Mouse (Mus musculus): ENCODE measurements at regions not wholly inside any gene's neighbourhood (a gene's known extent, or its start where the extent isn't known, plus 50 kb on each side); places are given as distances from the start of the nearest gene placed in this dataset.
A peak's percentile ranks its signal among the peaks of the same experiment; 100 is the strongest.

DNA sequence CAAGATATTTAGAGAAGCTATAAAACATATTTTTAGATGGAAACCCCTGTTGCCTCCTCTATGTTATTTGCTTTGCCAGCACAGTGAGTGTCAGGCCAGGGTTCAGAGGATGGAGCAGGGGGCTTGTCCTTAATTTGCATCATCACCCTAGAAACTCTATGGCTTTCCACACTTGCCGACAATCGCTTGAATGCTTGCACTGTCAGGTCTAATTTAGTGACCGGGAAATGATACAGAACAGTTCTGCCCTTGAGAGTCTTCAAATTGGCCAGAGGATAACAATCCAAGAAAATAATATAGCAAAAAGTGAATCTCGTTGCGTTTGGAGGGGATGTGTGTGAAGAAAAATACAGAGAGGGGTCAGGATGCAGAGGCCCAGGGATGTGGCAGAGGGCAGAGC lies 441.9 kb upstream of the Gm6657 start:
- peaks cover 15% of the 10 kb centered on the region for H3K27me3 ChIP-seq (ENCODE audit: insufficient read depth, low read length)
- no peaks in the 10 kb centered on the region for H3K36me3 ChIP-seq (replicated peaks)
- DNase-seq (ENCODE audit: low spot score) (no peak), ATAC-seq (ENCODE audit: extremely low read depth, insufficient number of reproducible peaks, low FRiP score, poor library complexity, severe bottlenecking) (no peak)
- no peak overlapping the region for H3K4me3 ChIP-seq (ENCODE audit: low read depth, low read length)
- H3K4me1 ChIP-seq (ENCODE audit: insufficient read depth, low read depth, low read length), result no peaks in the 10 kb centered on the region
- no peaks in the 10 kb centered on the region for H3K9me3 ChIP-seq (replicated peaks)
- TF ChIP-seq GATA1 (IDR thresholded peaks at IDR 0.05; ENCODE audit: borderline replicate concordance, low read length), result no peak

DNA sequence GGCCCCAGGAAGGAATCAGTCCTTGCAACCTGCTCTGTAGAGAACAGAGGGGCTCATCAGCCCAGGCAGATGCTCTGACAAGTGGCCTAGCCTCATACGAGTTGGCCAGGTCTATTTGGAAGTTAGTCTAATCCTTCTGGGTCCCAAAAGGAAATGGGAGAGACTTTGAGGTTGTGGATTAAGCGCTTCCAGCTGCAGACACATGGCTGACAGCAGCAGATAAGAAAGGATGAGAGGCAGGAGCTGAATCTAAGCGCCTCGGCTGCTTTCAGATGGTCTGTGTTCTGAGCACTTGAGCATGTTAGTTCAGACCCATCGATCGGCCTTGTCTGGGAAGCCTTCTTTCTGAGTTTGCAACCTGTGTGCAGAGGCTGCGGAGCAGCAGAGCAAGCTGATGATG lies 438.0 kb upstream of the Gm6657 start:
- no peak for ATAC-seq (ENCODE audit: extremely low read depth, insufficient number of reproducible peaks, low FRiP score, poor library complexity, severe bottlenecking)
- Histone ChIP-seq H3K4me1 (ENCODE audit: insufficient read depth, low read depth, low read length) (no peaks in the 10 kb centered on the region), H3K27me3 (ENCODE audit: insufficient read depth, low read length) (peaks cover 18% of the 10 kb centered on the region), H3K9me3 (replicated peaks) (no peaks in the 10 kb centered on the region), H3K36me3 (replicated peaks) (no peaks in the 10 kb centered on the region), H3K4me3 (ENCODE audit: low read depth, low read length) (no peak overlapping the region)
- DNase-seq (ENCODE audit: low spot score), result no peak
- TF ChIP-seq POLR2AphosphoS5 (IDR thresholded peaks at IDR 0.05; ENCODE audit: insufficient replicate concordance, low read depth, low read length) (no peak), CTCF (IDR thresholded peaks at IDR 0.05; ENCODE audit: low read depth, low read length) (no peak), GATA1 (IDR thresholded peaks at IDR 0.05; ENCODE audit: borderline replicate concordance, low read length) (no peak), TAL1 (conservative IDR thresholded peaks at IDR 0.05; ENCODE audit: low read depth, low read length) (no peak), GATA2 (IDR thresholded peaks at IDR 0.05; ENCODE audit: borderline replicate concordance, low read depth, low read length) (no peak)

DNA sequence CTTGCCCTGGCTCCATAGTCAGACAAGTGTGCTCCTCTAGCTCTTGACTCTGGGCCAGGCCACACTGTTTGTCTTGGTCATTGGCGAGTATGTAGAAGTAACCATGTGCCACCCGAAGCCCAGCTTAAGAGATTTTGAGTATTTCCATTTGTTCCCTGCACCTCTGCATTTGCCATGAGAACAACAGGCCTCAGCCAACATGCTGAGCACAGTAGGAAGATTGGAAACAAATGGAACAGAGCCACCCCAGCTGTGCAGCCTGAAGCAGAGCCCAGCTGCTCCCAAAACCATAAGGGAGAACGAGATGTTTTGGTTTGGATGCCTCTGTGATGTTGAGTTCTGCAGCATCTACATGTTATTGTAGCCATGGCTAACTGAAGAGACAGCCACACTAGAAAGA lies 433.1 kb upstream of the Gm6657 start:
- H3K9me3 ChIP-seq (replicated peaks), result no peaks in the 10 kb centered on the region
- peaks cover 18% of the 10 kb centered on the region for H3K27me3 ChIP-seq (ENCODE audit: insufficient read depth, low read length)
- H3K4me3 ChIP-seq (ENCODE audit: low read depth, low read length), result no peak overlapping the region
- DNase-seq (ENCODE audit: low spot score), result no peak
- no peak for TF ChIP-seq TAL1 (conservative IDR thresholded peaks at IDR 0.05; ENCODE audit: low read depth, low read length)
- TF ChIP-seq CTCF (IDR thresholded peaks at IDR 0.05; ENCODE audit: low read depth, low read length), result no peak
- no peak for TF ChIP-seq POLR2AphosphoS5 (IDR thresholded peaks at IDR 0.05; ENCODE audit: insufficient replicate concordance, low read depth, low read length)
- no peak for TF ChIP-seq GATA1 (IDR thresholded peaks at IDR 0.05; ENCODE audit: borderline replicate concordance, low read length)
- no peak for TF ChIP-seq GATA2 (IDR thresholded peaks at IDR 0.05; ENCODE audit: borderline replicate concordance, low read depth, low read length)
- ATAC-seq (ENCODE audit: extremely low read depth, insufficient number of reproducible peaks, low FRiP score, poor library complexity, severe bottlenecking), result no peak
- H3K36me3 ChIP-seq (replicated peaks), result no peaks in the 10 kb centered on the region
- no peaks in the 10 kb centered on the region for H3K4me1 ChIP-seq (ENCODE audit: insufficient read depth, low read depth, low read length)

DNA sequence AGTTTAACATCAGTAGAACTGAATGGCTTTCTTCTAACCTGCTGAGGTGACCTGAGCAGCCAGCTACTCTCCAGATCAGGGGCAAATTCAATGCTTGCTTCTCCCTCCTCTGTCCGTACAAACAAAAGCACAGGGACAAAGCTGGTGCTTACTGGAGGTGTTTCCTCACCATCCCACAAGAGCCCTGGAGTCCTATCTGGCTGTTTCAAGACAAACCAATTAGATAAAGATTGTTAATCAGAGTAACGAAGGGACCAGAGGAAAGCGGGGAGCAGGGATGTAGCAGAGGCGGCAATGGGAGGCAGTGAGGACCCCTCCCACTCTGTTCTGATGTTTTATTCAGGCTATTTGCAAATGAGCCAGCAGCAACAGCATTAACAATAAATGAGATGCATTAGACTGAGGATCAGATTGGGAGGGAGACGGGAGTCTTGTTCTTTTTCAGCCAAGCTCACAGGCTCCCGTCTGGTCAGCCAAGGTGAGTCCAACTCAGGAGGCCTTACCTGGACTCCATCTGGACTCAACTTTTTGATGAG lies 418.0 kb upstream of the Gm6657 start:
- Histone ChIP-seq H3K36me3 (replicated peaks) (no peaks in the 10 kb centered on the region), H3K27me3 (ENCODE audit: insufficient read depth, low read length) (no peaks in the 10 kb centered on the region; the same call in none of the 2 replicates), H3K4me1 (ENCODE audit: insufficient read depth, low read depth, low read length) (no peaks in the 10 kb centered on the region), H3K9me3 (replicated peaks) (no peaks in the 10 kb centered on the region), H3K4me3 (ENCODE audit: low read depth, low read length) (no peak overlapping the region)
- no peak for ATAC-seq (ENCODE audit: extremely low read depth, insufficient number of reproducible peaks, low FRiP score, poor library complexity, severe bottlenecking)
- DNase-seq (ENCODE audit: low spot score), result no peak
- TF ChIP-seq GATA1 (IDR thresholded peaks at IDR 0.05; ENCODE audit: borderline replicate concordance, low read length), result no peak
- no peak for TF ChIP-seq CTCF (IDR thresholded peaks at IDR 0.05; ENCODE audit: low read depth, low read length)
- TF ChIP-seq POLR2AphosphoS5 (IDR thresholded peaks at IDR 0.05; ENCODE audit: insufficient replicate concordance, low read depth, low read length), result no peak
- TF ChIP-seq TAL1 (conservative IDR thresholded peaks at IDR 0.05; ENCODE audit: low read depth, low read length), result no peak
- no peak for TF ChIP-seq GATA2 (IDR thresholded peaks at IDR 0.05; ENCODE audit: borderline replicate concordance, low read depth, low read length)

DNA sequence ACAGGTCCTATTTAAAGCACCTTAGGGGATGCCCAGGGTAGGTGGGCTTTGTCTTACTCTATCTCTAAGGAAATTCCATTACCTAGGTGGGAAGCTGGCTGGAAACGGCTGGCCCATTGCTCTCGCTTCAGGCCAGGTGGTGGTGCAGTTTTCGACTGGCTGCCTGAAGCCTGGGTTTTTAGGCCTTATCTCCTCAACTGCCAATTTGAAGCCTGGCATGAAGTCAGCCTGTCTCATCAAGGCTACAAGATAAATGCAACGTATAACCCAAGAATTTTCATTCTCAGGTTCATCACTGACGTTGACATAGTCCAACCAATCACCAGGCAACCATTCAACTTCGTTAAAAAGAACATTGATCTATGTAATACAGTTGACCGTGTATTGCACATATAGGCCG lies 417.3 kb upstream of the Gm6657 start:
- Histone ChIP-seq H3K36me3 (replicated peaks) (no peaks in the 10 kb centered on the region), H3K4me3 (ENCODE audit: low read depth, low read length) (no peak overlapping the region), H3K9me3 (replicated peaks) (no peaks in the 10 kb centered on the region), H3K4me1 (ENCODE audit: insufficient read depth, low read depth, low read length) (no peaks in the 10 kb centered on the region), H3K27me3 (ENCODE audit: insufficient read depth, low read length) (no peaks in the 10 kb centered on the region; the same call in none of the 2 replicates)
- ATAC-seq (ENCODE audit: extremely low read depth, insufficient number of reproducible peaks, low FRiP score, poor library complexity, severe bottlenecking) (no peak), DNase-seq (ENCODE audit: low spot score) (no peak)
- TF ChIP-seq GATA1 (IDR thresholded peaks at IDR 0.05; ENCODE audit: borderline replicate concordance, low read length) (no peak), TAL1 (conservative IDR thresholded peaks at IDR 0.05; ENCODE audit: low read depth, low read length) (no peak), POLR2AphosphoS5 (IDR thresholded peaks at IDR 0.05; ENCODE audit: insufficient replicate concordance, low read depth, low read length) (no peak), GATA2 (IDR thresholded peaks at IDR 0.05; ENCODE audit: borderline replicate concordance, low read depth, low read length) (no peak), CTCF (IDR thresholded peaks at IDR 0.05; ENCODE audit: low read depth, low read length) (no peak)

DNA sequence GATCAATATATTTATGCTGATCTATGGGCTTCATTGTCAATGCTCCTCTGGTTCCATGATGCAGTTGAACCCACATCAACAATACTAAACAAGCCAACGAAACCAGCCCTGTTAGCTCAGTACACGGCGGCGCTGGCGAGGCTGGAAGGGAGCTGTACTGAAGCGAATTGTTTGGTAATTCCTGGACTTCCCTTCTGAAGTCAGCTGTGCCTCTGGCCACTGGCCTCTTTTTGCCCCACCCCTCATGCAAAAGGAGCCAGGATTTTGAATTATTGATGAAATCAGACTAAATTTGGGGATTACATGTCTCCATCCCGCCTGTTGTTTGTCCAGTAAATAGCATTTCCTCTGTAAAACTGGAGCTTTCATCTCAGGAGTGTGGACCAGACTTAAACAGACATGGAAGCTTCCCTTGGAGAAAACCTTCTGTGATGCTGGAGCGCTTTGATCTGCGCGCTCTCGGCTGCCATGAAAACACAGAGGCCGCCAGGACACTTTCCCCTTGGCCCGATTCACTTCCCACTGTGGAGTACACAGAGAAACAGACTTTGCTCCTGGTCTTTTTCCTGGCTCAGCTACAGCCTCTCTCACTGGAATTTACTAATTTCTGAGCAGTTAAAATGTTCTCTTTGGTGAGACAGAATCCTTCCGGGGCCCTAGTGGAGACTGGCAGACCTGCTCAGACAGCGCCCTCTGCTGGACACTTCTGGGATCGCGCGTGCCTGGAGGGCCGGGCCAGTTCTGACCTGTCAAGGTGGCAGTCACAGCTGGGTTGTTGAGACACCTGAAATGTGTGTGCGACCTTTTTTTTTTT lies 412.9 kb upstream of the Gm6657 start:
- no peak overlapping the region for H3K4me3 ChIP-seq (ENCODE audit: low read depth, low read length)
- DNase-seq (ENCODE audit: low spot score) (peak; percentile 65), ATAC-seq (ENCODE audit: extremely low read depth, insufficient number of reproducible peaks, low FRiP score, poor library complexity, severe bottlenecking) (no peak)
- H3K27me3 ChIP-seq (ENCODE audit: insufficient read depth, low read length), result no peaks in the 10 kb centered on the region; the same call in none of the 2 replicates
- no peaks in the 10 kb centered on the region for H3K9me3 ChIP-seq (replicated peaks)
- TF ChIP-seq CTCF (IDR thresholded peaks at IDR 0.05; ENCODE audit: low read depth, low read length) (peak; percentile 97), GATA1 (IDR thresholded peaks at IDR 0.05; ENCODE audit: borderline replicate concordance, low read length) (no peak)
- H3K4me1 ChIP-seq (ENCODE audit: insufficient read depth, low read depth, low read length), result no peaks in the 10 kb centered on the region
- H3K36me3 ChIP-seq (replicated peaks), result no peaks in the 10 kb centered on the region
